Mouse (Mus musculus): ENCODE data around the gene Arhgap6.

DNA sequence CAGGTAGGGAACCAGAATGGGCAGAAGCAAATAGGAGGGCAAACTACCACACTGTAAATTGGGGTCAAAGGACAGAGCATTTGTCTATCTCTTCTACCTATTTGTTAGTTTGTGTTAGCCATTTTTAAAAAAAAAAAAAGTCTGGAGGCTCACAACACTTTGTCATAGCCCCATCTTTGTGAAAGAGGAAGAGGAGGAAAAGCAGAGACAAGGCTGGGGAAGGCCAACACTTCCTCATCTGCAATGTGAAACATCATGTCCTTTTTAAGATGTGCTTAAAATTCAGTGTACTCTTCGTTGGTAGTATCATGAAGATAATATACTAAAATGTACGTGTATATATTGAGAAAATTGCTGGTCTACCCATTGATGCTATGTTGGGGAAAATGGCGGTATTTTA lies 466.1 kb downstream of the Arhgap6 start:
- TF ChIP-seq CTCF (IDR thresholded peaks at IDR 0.05; ENCODE audit: borderline replicate concordance, extremely low read depth, insufficient read depth, insufficient read length) (no peak), POLR2A (IDR thresholded peaks at IDR 0.05; ENCODE audit: borderline replicate concordance, extremely low read depth, insufficient read depth, insufficient read length, poor library complexity, severe bottlenecking) (no peak)

Data from brain, embryonic 14.5 days (tissue).